Mouse (Mus musculus) yolk sac, embryonic 10.5 days (tissue): ENCODE results near the gene Med22.

ENCODE experiments used
- DNase-seq: peaks from one replicate; pipeline ENCODE4 v3.0.0-alpha.2; 2017; ENCODE audit warnings: low spot score

Med22 gene

DNA sequence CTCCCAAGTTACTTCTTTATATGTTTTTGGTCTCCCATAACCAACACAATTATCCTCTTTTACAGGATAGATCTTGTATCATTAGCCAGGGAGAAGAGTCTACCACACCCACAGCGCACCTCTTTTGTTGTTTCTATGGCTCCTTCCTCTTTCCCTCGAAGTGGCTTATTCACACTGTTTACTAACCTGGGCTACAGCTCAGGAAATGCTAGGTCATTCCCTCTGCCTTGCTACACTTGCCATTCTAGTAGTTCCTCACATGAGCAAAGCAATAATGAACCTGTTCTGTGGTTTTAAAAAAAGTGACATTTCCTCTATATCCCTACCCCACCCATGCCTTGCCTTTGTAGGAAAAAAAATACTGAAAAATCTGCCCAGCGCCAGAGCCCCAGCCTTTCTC, 47.6 kb downstream of the Med22 start:
- no peak for DNase-seq
